Mouse (Mus musculus): ENCODE measurements at regions not wholly inside any gene's neighbourhood (a gene's known extent, or its start where the extent isn't known, plus 50 kb on each side); places are given as distances from the start of the nearest gene placed in this dataset.

- no peak for DNase-seq (ENCODE audit: low read depth, low spot score)
Observed at GRCm38 (mm10) chr12:65944251-65944650, 339.9 kb downstream of the Rpl10l start.

- DNase-seq (ENCODE audit: low read depth, low spot score): no peak
Observed at GRCm38 (mm10) chr12:65942166-65942565, 342.0 kb downstream of the Rpl10l start.

GRCm38 (mm10) chr12:65931848-65932247, 352.4 kb downstream of the Rpl10l start:
- DNase-seq (ENCODE audit: low read depth, low spot score): peak; percentile 3

GRCm38 (mm10) chr12:65929718-65930377, 354.4 kb downstream of the Rpl10l start:
- DNase-seq (ENCODE audit: low read depth, low spot score): no peak
